Mouse (Mus musculus) gastrocnemius, adult 18-20 months (tissue): Measurements from ENCODE around the gene Neb. TPM values are rescaled to one million over a fixed set of nuclear protein-coding genes. Genes with fewer than 3 reads are reported as not detected.
A peak's percentile ranks its signal among the peaks of the same experiment; 100 is the strongest.
"Not testable (repeated sequence)": the region's sequence is repeated elsewhere in the genome, so short reads cannot be mapped to it uniquely, and the experiment has no call there.

Experiments used
- DNase-seq: peaks from one replicate; pipeline ENCODE4 v3.0.0; 2021; ENCODE audit warnings: low spot score
- microRNA-seq: library from miRNA; unstranded; fragments of <30 nt; microRNA quantifications from one replicate; pipeline ENCODE4 v1.2.0, GENCODE M21; 2021
- total RNA-seq, 2 experiments: library from RNA; stranded (reverse); gene quantifications; 2 replicates each; pipeline ENCODE4 v1.2.3; 2021

The Neb gene
- total RNA-seq, 2 experiments from 2014 or later: 5,308 to 5,533 TPM

GRCm38 (mm10) chr2:52210685-52211084, 167.6 kb downstream of the Neb start:
- DNase-seq: no peak

- no peak for DNase-seq
These were observed 173.3 kb downstream of the Neb start for GRCm38 (mm10) chr2:52204992-52205391.

DNA sequence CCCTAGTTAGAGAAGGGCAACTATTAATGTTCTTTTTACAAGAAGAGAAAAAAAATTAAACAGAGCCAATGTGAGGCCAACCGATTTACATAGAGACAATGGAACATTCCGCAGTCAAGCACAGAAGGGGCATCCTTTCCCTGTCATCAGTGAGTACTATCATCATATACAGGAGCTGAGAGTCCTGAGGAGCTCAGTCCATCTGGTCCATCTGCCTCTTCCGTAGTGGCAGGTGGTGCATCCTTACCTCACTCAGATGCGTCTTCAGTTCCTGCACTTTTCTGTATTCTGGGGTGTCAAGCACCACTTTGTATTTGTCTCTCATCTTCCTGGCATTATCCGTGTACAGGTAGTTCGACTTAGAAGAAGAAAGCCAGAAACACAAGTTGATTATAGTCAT, 184.6 kb downstream of the Neb start:
- no peak for DNase-seq

GRCm38 (mm10) chr2:52179678-52180077, 198.6 kb downstream of the Neb start:
- no peak for DNase-seq

DNA sequence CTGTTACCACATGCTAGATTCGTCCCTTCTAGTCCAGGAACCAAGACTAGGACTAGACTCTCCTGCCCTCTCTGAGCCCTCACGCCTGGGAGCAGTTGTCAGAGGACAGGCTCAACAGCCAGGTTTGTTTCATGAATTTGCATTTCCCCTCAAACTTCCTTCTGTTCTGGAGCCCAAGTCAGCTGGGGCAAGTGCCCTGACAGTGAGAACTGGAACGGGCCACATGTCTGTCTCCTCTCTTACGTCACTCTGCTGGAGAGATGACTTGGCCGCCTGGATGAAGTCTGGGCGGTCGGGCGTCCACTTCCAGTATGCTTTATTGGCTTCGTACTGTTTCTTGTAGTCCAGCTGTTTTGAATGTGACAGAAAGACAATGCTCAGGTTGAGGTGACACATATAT, 200.5 kb downstream of the Neb start:
- DNase-seq: no peak

GRCm38 (mm10) chr2:52177184-52177583, 201.1 kb downstream of the Neb start:
- DNase-seq: no peak

DNA sequence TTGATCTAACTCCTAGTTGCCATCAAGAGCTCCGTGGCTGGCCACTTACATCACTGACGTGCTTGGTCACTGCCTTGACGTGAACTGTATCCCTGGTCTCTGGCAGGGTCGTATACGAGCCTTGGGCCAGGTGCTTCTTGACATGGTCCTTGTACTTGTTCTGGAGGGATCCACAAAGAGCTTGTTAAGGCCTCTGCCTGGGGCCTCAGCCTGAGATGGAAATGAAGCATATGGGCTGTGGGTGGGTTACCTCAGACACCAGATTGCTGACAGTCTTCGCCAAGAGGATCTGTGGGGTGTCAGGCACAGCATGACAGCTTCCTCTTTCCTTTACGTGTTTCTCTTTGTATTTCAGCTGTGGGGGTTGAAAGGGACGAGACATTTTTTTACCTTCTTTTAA, 201.7 kb downstream of the Neb start:
- DNase-seq: no peak

DNA sequence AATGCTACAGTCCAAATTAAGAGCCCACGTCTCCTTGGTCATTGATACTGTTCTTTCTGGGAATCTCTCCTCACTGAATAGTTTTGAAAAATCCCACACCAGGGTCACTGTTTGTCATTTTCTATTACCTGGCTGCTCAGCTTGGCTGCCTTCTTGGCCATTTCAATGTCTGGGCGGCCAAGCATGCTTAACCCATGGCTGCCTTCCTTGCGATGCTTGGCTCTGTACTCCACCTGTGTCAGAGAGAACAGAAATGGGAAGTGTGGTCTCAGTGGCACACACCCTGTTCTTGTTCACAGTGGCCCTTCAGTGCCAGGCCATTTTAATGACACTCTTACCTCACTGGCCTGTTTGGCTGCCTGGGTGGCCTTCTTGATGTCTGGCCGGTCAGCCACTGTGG, 203.3 kb downstream of the Neb start:
- no peak for DNase-seq

DNA sequence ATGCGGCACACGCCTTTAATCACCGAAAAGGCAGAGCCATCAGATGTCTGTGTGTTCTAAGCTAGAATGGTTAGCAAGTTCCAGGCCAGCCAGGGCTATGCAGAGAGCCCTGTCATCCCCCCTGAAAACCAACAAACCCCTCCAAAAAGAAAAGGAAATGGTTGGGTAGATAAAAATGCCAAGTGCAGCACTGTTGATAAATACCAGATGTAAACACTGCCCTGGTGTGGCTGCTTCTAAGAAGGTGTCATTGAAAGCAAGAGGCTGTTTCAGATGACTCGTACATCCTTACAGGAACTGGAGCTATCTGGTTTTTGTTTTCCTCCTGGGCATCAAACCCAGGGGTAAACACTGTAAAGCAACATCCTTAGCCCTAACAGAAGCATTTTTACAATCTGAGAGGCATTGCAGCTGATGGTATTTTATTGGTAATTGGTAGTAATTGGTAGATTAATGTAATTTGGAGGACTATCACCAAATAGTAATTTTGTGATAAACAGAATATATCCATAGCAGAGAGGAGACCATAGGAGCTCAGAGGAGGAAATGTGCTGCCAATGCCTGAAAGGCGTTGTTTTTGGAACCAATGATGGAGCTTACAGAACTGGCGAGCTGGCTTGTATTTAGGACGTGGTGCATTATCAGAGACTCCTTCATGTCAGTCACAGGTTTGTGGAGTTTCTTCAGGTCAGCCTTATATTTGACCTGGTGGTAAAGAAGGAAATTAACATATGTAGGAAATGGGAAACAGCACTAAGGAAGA, 208.8 kb downstream of the Neb start:
- no peak for DNase-seq

- DNase-seq: no peak
These were observed 225.2 kb downstream of the Neb start for GRCm38 (mm10) chr2:52153064-52153463.

DNA sequence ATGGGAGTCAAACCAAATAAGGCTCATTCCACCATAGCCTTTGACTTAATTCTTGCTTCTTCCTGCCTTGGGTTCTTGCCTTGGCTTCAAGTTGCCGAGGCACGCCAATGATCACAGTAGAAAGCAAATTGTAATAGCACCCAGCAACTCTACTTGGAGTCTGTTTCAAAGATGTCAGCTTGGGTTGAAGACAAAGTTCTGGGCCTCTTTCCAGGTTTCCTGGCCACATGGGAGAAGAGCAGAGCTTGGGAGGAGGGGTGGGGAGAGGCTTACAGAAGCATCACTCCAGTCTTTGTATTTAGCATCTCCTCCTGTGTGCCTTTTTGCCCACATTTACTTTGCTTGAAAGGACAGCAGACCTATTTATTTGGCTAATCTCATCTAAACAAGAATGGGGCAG, 244.9 kb downstream of the Neb start:
- DNase-seq: peak; percentile 62

- not testable (repeated sequence) for DNase-seq
These were observed 246.9 kb downstream of the Neb start for GRCm38 (mm10) chr2:52131370-52131769.

DNA sequence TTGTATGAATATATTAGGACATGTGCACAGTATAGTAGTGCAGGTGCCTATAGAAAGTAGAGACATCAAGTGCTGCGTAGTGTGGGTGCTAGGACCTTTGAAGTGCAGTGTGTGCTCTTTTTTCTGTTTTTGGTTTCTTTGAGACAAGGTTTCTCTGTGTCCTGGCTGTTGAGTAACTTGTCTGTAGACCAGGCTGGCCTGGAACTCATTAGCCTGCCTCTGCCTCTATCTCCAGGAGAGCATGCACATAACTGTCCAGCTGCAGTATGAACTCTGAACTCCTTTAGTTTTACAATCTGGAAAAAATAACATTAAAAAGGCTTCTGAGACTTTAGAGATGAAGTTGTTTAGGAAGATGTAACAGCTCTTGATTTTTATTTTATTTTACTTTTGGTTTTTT, 264.2 kb downstream of the Neb start:
- no peak for DNase-seq

Small RNAs within 50 kb of the gene (microRNA-seq; reads per million reads assigned to microRNA genes)
- not detected for gene Gm22095

Other genes with a start within 250 kb of the Neb start
- 10 to 100 TPM; 31.5 to 32.0 TPM for gene Arl5a, start 46.4 kb upstream of the Neb start, total RNA-seq